Mouse (Mus musculus) stomach, postnatal 0 days (tissue): ENCODE results near the gene Wnt7b.

Experiments
- CTCF ChIP-seq: IDR thresholded peaks from 2 replicates; pipeline ENCODE4 v1.5.1; 2016; ENCODE audit warnings: antibody characterized with exemption, low read depth, mild to moderate bottlenecking, moderate library complexity
- EP300 ChIP-seq: optimal IDR thresholded peaks from 2 replicates; pipeline ENCODE3; 2016; ENCODE audit warnings: antibody characterized with exemption

DNA sequence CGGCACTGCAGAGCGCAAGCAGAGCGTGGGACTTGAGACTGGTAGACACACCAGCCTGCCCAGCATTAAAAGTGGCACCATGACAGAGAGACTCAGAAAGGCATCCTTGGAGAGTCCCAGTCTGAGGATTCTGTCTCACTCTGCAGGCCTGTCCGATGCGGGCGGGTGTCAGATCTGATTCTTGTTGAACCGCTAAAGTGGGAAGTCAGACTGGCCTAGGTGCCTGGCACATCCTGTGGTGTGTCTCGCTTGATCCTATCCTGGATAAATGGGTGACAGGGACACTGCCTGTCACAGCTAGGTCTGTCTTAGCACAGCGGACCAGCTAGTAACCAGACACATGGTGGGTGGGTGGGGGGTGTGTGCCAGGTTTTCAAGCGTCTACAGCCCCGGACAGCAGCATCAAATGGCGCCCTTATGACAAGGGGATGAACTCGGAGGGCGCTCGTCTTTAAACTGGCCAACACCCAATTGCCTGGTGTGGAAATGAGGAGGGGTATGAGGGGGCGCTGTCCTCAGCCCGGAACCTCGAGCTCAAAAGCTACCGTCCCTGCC lies at the start of gene Wnt7b:
- TF ChIP-seq CTCF (no peak), EP300 (no peak)
